Mouse (Mus musculus) thymus, adult 2 months (tissue): ENCODE data around the gene Fxr2.

Experiments
- CTCF ChIP-seq: fragments of 200-500 bp; IDR thresholded peaks from 2 replicates; pipeline ENCODE4 v1.5.1; 2012; ENCODE audit warnings: mild to moderate bottlenecking, control low read depth, low read length, moderate library complexity, borderline replicate concordance; ENCODE audit not compliant: control insufficient read depth, poor library complexity, insufficient read depth; ENCODE audit errors: extremely low read depth
- POLR2A ChIP-seq: fragments of 200-500 bp; IDR thresholded peaks from 2 replicates; pipeline ENCODE4 v1.6.1; 2012; ENCODE audit warnings: mild to moderate bottlenecking, low read length, control low read depth, moderate library complexity; ENCODE audit not compliant: control insufficient read depth, poor library complexity, insufficient read depth; ENCODE audit errors: extremely low read depth

GRCm38 (mm10) chr11:69616781-69617180 lies 16.0 kb upstream of the Fxr2 start:
- TF ChIP-seq POLR2A (no peak), CTCF (no peak)
